Mouse (Mus musculus) liver, postnatal 0 days (tissue): ENCODE measurements at regions not wholly inside any gene's neighbourhood (a gene's known extent, or its start where the extent isn't known, plus 50 kb on each side); places are given as distances from the start of the nearest gene placed in this dataset.

Source experiments
- CTCF ChIP-seq: sonication (generic); IDR thresholded peaks from 2 replicates; pipeline ENCODE4 v1.5.1; 2016; ENCODE audit warnings: antibody characterized with exemption, low read depth
- EP300 ChIP-seq: IDR thresholded peaks from 2 replicates; pipeline ENCODE4 v1.6.1; 2016; ENCODE audit warnings: antibody characterized with exemption, low read depth, mild to moderate bottlenecking

DNA sequence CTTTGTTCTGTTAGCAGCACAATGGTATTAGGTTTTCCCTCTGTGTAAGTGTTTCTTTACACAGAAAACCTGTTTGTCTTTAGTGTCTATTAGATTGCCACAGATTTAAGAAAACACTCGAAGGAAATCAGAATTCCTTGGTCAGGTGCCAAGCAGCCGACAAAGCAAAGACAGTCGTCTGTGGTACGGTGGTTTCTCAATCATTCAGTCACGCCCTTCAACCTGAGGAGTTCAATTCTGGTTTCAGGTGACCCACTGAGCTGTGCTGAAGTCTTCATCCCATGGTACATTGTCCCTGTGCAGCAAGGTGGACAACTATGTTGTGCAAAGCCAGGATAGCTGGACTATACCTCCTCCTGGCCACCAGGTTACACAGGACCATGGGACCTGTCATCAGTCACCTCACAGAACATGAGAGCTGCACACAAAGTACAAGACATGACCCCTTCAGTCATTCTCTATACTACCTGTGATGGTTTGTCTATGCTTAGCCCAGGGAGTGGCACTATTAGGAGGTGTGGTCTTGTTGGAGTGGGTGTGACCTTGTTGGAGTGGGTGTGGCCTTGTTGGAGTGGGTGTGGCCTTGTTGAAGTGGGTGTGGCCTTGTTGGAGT is 368.2 kb downstream of the Agtpbp1 start:
- TF ChIP-seq EP300 (no peak), CTCF (no peak)
